ENCODE assay signal across 8 mouse cellular contexts in genomic region chr19:47836701-47837526, GRCm38 (mm10). TPM values are rescaled to one million over a fixed set of nuclear protein-coding genes. Genes with fewer than 3 reads are reported as not detected.
DNase-seq lines count a peak whose midpoint lies in the region; ATAC-seq and TF ChIP-seq lines count a peak whose summit lies in the region.

No protein-coding gene starts in this region.

- peak overlapping the region; percentile 81 for H3K9ac ChIP-seq in ES-Bruce4 (ENCODE audit: low read depth, poor library complexity, severe bottlenecking)
- peak overlapping the region; percentile 58 for H3K9ac ChIP-seq in forebrain, embryonic 16.5 days (replicated peaks; ENCODE audit: low read depth, low read length)
- no peak overlapping the region for H3K9ac ChIP-seq in lung, postnatal 0 days (replicated peaks; ENCODE audit: low read depth)

- peak; percentile 96 for ATAC-seq in forebrain, embryonic 16.5 days
- peak; percentile 92 for ATAC-seq in lung, postnatal 0 days

- WGBS in forebrain, embryonic 16.5 days: 2% methylated on average over 49 of the region's 49 CpGs
- 5% methylated on average over 38 of the region's 49 CpGs for WGBS in lung, postnatal 0 days

- peak; percentile 36 for TF ChIP-seq CTCF in ES-Bruce4 (IDR thresholded peaks at IDR 0.05; ENCODE audit: low read depth, low read length)
- TF ChIP-seq CTCF in lung, postnatal 0 days (IDR thresholded peaks at IDR 0.05): peak; percentile 46

- peaks cover 2% of the 10 kb centered on the region for H3K4me1 ChIP-seq in ES-Bruce4 (ENCODE audit: control insufficient read depth, insufficient read depth, low read length)
- no peaks in the 10 kb centered on the region for H3K4me1 ChIP-seq in brown adipose tissue, adult 24 weeks (ENCODE audit: control insufficient read depth, insufficient read depth, insufficient read length, low read length)
- peaks cover 8% of the 10 kb centered on the region; the same call in 1 of the 2 replicates for H3K4me1 ChIP-seq in forebrain, embryonic 16.5 days (replicated peaks; ENCODE audit: control insufficient read depth, insufficient read depth, low read length)
- H3K4me1 ChIP-seq in lung, postnatal 0 days (ENCODE audit: insufficient read depth, low read depth, low read length): no peaks in the 10 kb centered on the region; the same call in 1 of the 2 replicates

- no peaks in the 10 kb centered on the region for H3K36me3 ChIP-seq in ES-Bruce4 (ENCODE audit: control insufficient read depth, insufficient read depth, low read length, poor library complexity, severe bottlenecking)
- H3K36me3 ChIP-seq in forebrain, embryonic 16.5 days (ENCODE audit: control insufficient read depth, insufficient read depth): no peaks in the 10 kb centered on the region
- H3K36me3 ChIP-seq in lung, postnatal 0 days (ENCODE audit: insufficient read depth, low read length): no peaks in the 10 kb centered on the region

- no peaks in the 10 kb centered on the region for H3K27me3 ChIP-seq in ES-Bruce4 (ENCODE audit: control insufficient read depth, insufficient read depth, low read length, poor library complexity, severe bottlenecking)
- H3K27me3 ChIP-seq in forebrain, embryonic 16.5 days (replicated peaks; ENCODE audit: control insufficient read depth, insufficient read depth, low read length): peaks cover 4% of the 10 kb centered on the region; the same call in 1 of the 2 replicates
- no peaks in the 10 kb centered on the region for H3K27me3 ChIP-seq in lung, postnatal 0 days (replicated peaks; ENCODE audit: insufficient read depth, low read length)

- 0 out of 2 replicates have a peak, but pooled peaks have one; percentile 23 for TF ChIP-seq EP300 in ES-Bruce4 (IDR thresholded peaks at IDR 0.05; ENCODE audit: insufficient read depth, low read depth, low read length)
- TF ChIP-seq EP300 in lung, postnatal 0 days (IDR thresholded peaks at IDR 0.05): no peak

- peak; percentile 66 for DNase-seq in heart, postnatal 4 days
- DNase-seq in layer of hippocampus, postnatal 10 days (ENCODE audit: low spot score in 2 of 2): peak; percentile 66 to 69
- peak; percentile 73 for DNase-seq in lung, postnatal 0 days (ENCODE audit: low spot score)
- peak; percentile 24 for DNase-seq in ovary, adult 18-20 months (ENCODE audit: low spot score)
- peak; percentile 67 for DNase-seq in thymus, postnatal 25 days

- no peak overlapping the region for H3K27ac ChIP-seq in ES-Bruce4 (ENCODE audit: insufficient read depth, low read length)
- no peak overlapping the region for H3K27ac ChIP-seq in brown adipose tissue, adult 24 weeks (replicated peaks; ENCODE audit: low read depth, low read length)
- H3K27ac ChIP-seq in forebrain, embryonic 16.5 days (ENCODE audit: low read length): no peak overlapping the region
- no peak overlapping the region for H3K27ac ChIP-seq in lung, postnatal 0 days (ENCODE audit: low read length)

- H3K4me2 ChIP-seq in forebrain, embryonic 16.5 days (ENCODE audit: low read length): peak overlapping the region; percentile 83
- peak overlapping the region; percentile 66 for H3K4me2 ChIP-seq in lung, postnatal 0 days (replicated peaks; ENCODE audit: low read depth, low read length)

- H3K9me3 ChIP-seq in ES-Bruce4 (replicated peaks; ENCODE audit: control insufficient read depth, insufficient read depth, low read length, poor library complexity, severe bottlenecking): no peaks in the 10 kb centered on the region
- no peaks in the 10 kb centered on the region for H3K9me3 ChIP-seq in forebrain, embryonic 16.5 days (ENCODE audit: control insufficient read depth, low read length)
- no peaks in the 10 kb centered on the region for H3K9me3 ChIP-seq in lung, postnatal 0 days (ENCODE audit: low read length)

- TF ChIP-seq POLR2A in ES-Bruce4 (IDR thresholded peaks at IDR 0.05; ENCODE audit: insufficient read depth, low read length): no peak

- peak overlapping the region; percentile 88 for H3K4me3 ChIP-seq in ES-Bruce4 (ENCODE audit: low read depth, low read length)
- H3K4me3 ChIP-seq in brown adipose tissue, adult 24 weeks (ENCODE audit: insufficient read depth, low read depth, low read length): peak overlapping the region; percentile 44
- peak overlapping the region; percentile 56 for H3K4me3 ChIP-seq in forebrain, embryonic 16.5 days (replicated peaks; ENCODE audit: low read length)
- H3K4me3 ChIP-seq in lung, postnatal 0 days (ENCODE audit: low read depth, low read length): peak overlapping the region; percentile 34

RNA-seq across cellular contexts. Expression of gene Gsto1, which starts 17.9 kb away (rescaled TPM):
- 125 and 130 TPM in 2 replicates for polyA plus RNA-seq in ES-Bruce4 (2011; ENCODE audit: insufficient read depth, insufficient read length, low read depth, missing spikeins)
- polyA plus RNA-seq in brown adipose tissue, adult 24 weeks (2012; ENCODE audit: insufficient read depth, insufficient read length, missing spikeins): 148 and 196 TPM in 2 replicates
- 125 and 126 TPM in 2 replicates for polyA plus RNA-seq in forebrain, embryonic 16.5 days (2015; fragmentation: Nextera tagmentation; extraction: Ambion mirVana)
- total RNA-seq in heart, postnatal 4 days (2021): 10 to 100 TPM; 68.9 to 69.7 TPM
- total RNA-seq in layer of hippocampus, postnatal 10 days (2021): 10 to 100 TPM; 72.4 to 74.9 TPM
- polyA plus RNA-seq in lung, postnatal 0 days (2015; fragmentation: Nextera tagmentation; extraction: Ambion mirVana): 147 and 172 TPM in 2 replicates

RNA-seq across cellular contexts. Expression of gene Gsto2, which starts 28.4 kb away (rescaled TPM):
- polyA plus RNA-seq in ES-Bruce4 (2011; ENCODE audit: insufficient read depth, insufficient read length, low read depth, missing spikeins): 1.2 TPM in 2 replicates
- polyA plus RNA-seq in brown adipose tissue, adult 24 weeks (2012; ENCODE audit: insufficient read depth, insufficient read length, missing spikeins): 6.9 and 8.8 TPM in 2 replicates
- 0.84 and 1.2 TPM in 2 replicates for polyA plus RNA-seq in forebrain, embryonic 16.5 days (2015; fragmentation: Nextera tagmentation; extraction: Ambion mirVana)
- total RNA-seq in heart, postnatal 4 days (2021): 1 to 10 TPM; 1.5 to 1.8 TPM
- total RNA-seq in layer of hippocampus, postnatal 10 days (2021): 1 to 10 TPM; 1.3 to 1.4 TPM
- polyA plus RNA-seq in lung, postnatal 0 days (2015; fragmentation: Nextera tagmentation; extraction: Ambion mirVana): 2.1 TPM in 2 replicates

Comparison
In these comparisons a context has a peak if more than half of its experiments do, and no peak if none do; other contexts are left out.
1. H3K4me3 ChIP-seq: peak in every context shown above with its lines; median percentile 88 in ES-Bruce4; 56 in forebrain, embryonic 16.5 days; 44 in brown adipose tissue, adult 24 weeks; 34 in lung, postnatal 0 days.